Mouse (Mus musculus) heart, adult 2 months (tissue): ENCODE measurements at regions not wholly inside any gene's neighbourhood (a gene's known extent, or its start where the extent isn't known, plus 50 kb on each side); places are given as distances from the start of the nearest gene placed in this dataset.

ENCODE experiments used
- CTCF ChIP-seq: fragments of 200-600 bp; IDR thresholded peaks from 2 replicates; pipeline ENCODE4 v1.8.1; 2022; ENCODE audit warnings: antibody characterized with exemption, mild to moderate bottlenecking, moderate library complexity
- EP300 ChIP-seq: fragments of 200-500 bp; IDR thresholded peaks from 2 replicates; pipeline ENCODE4 v1.6.1; 2011; ENCODE audit warnings: low read depth, low read length, control low read depth; ENCODE audit not compliant: insufficient read depth
- POLR2A ChIP-seq: fragments of 200-500 bp; IDR thresholded peaks from 2 replicates; pipeline ENCODE4 v1.6.1; 2011; ENCODE audit warnings: mild to moderate bottlenecking, low read depth, low read length, control low read depth; ENCODE audit not compliant: insufficient read depth

DNA sequence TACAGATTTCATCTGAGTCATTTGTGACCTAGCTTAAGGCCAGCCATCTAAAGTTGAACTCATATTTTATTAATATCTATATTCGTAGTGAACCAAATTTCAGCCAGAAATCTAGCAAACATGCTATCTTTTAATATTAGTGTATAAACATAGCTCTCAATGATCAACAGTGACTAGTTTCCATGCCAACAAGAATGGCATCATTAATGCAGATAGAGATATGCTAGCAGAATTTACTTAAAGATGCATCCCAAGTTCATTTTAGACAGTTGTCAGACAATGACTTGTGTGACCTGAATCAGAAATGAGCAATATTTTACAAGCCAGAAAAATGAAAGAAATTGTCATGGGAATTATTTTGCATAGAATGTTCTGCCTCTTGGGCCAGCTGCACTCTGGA is 60.5 kb upstream of the Cep85l start:
- TF ChIP-seq POLR2A: no peak
- TF ChIP-seq CTCF: no peak
- TF ChIP-seq EP300: no peak
